Mouse (Mus musculus) embryonic fibroblast, embryonic 13.5 days (primary cell): ENCODE measurements around the gene Pth1r. TPM values are rescaled to one million over a fixed set of nuclear protein-coding genes. Genes with fewer than 3 reads are reported as not detected.

Experiments used
- H3K27ac ChIP-seq: 2 replicates; pipeline ENCODE4 v1.5.1; 2012; ENCODE audit warnings: low read length, control low read depth, inconsistent platforms; ENCODE audit not compliant: insufficient read depth
- H3K4me1 ChIP-seq: 2 replicates; pipeline ENCODE4 v1.6.1; 2011; ENCODE audit warnings: low read length; ENCODE audit not compliant: control insufficient read depth, insufficient read depth
- H3K4me3 ChIP-seq: 2 replicates; pipeline ENCODE4 v1.5.1; 2011; ENCODE audit warnings: mild to moderate bottlenecking, control low read depth, low read length; ENCODE audit not compliant: insufficient read depth
- CTCF ChIP-seq: IDR thresholded peaks from 2 replicates; pipeline ENCODE4 v1.5.1; 2011; ENCODE audit warnings: mild to moderate bottlenecking, control low read depth, low read length, moderate library complexity, borderline replicate concordance; ENCODE audit not compliant: insufficient read depth
- POLR2A ChIP-seq: IDR thresholded peaks from 2 replicates; pipeline ENCODE4 v1.6.1; 2011; ENCODE audit warnings: low read depth, mild to moderate bottlenecking, control low read depth, low read length, moderate library complexity
- polyA plus RNA-seq: library from polyadenylated mRNA; stranded (reverse); fragments of >200 nt; gene quantifications from 2 replicates; pipeline ENCODE4 v1.2.4, GENCODE M21; 2011; ENCODE audit warnings: low read depth; ENCODE audit not compliant: missing spikeins, insufficient read length

Pth1r gene
- polyA plus RNA-seq, 1 experiment = 13.3 TPM

DNA sequence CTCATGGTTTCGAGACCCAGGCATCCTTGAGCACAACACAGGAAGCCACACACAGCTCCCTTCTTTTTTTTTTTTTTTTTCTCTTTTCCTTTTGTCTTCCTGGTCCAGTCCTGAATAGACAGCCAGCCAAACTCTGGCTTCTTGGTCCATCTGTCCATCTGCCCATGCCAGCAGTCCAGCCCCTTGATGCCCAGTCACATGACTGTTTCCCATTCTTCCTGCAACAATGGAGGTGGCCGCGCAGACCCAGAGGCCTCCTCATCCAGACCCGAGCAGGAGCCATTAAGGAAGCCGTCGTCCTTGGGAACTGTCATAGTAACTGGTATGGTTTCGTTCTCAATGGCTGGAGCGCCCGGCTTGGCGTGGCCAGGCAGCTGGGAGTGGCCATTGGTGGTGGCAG lies 24.9 kb downstream of the Pth1r start:
- Histone ChIP-seq H3K27ac (no peak overlapping the region), H3K4me1 (peaks cover 12% of the 10 kb centered on the region), H3K4me3 (no peak overlapping the region)
- TF ChIP-seq CTCF = no peak

DNA sequence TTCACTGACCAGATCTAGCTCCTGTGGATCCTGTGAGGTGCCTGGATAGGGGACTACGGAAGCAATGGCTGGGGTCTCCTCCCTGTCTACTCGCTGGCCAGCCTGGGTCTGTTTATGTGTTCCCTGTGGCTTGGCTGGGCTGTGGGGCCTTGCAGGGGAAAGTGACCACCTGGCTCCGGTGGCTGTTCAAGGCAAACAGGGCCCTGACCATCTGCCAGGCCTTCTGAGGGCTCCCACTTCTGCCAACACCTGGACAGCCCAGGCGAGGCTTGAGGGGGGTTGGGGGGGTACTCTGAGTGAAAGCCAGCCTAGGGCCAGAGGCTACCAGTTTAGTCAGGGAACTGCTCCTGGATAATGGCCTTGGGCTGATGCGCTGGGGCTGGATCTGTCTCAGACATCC lies 27.0 kb downstream of the Pth1r start:
- Histone ChIP-seq H3K4me3 (no peak overlapping the region), H3K4me1 (peaks cover 4% of the 10 kb centered on the region; the same call in 1 of the 2 replicates), H3K27ac (no peak overlapping the region)
- TF ChIP-seq POLR2A (no peak), CTCF (no peak)

DNA sequence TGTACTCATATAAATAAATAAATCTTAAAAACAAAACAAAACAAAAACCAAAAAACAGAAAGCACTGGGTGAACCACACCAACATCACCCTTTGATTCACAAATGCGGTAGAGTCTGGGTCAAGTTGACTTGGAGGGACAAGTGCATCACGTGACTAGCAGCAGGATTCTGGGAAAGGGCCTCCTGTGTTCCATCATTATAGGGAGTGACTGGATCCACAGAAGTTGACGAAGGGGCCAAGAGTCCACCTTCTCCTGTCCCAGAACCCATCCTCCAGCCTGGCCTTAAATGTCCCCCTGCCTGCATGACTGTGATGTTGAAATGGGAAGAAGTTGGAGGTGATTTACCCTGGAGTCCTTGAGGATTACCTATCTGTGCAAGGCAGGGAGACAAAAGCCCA lies 28.1 kb downstream of the Pth1r start:
- H3K4me3 ChIP-seq = no peak overlapping the region
- no peak overlapping the region for H3K27ac ChIP-seq
- TF ChIP-seq CTCF = no peak
- TF ChIP-seq POLR2A = no peak
- peaks cover 4% of the 10 kb centered on the region; the same call in 1 of the 2 replicates for H3K4me1 ChIP-seq

DNA sequence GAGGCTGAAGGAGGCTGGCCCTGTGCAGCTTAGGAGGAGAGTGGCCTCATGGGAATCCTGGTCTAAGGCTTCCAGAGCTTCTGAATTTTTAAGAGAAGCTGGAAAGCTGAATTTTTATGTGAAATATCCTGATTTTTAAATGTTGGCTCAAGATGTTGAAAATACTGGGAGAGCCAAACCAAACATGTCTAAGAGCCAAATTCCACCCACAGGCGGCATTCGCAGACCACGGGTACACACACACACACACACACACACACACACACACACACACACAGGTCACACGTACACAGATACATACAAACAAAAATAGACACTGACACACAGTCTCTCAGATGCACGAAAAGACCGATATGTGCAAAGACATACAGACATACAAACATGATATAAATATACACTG lies 28.9 kb downstream of the Pth1r start:
- TF ChIP-seq CTCF (no peak), POLR2A (no peak)
- H3K4me1 ChIP-seq = peaks cover 4% of the 10 kb centered on the region; the same call in 1 of the 2 replicates
- H3K4me3 ChIP-seq = no peak overlapping the region
- H3K27ac ChIP-seq = no peak overlapping the region

DNA sequence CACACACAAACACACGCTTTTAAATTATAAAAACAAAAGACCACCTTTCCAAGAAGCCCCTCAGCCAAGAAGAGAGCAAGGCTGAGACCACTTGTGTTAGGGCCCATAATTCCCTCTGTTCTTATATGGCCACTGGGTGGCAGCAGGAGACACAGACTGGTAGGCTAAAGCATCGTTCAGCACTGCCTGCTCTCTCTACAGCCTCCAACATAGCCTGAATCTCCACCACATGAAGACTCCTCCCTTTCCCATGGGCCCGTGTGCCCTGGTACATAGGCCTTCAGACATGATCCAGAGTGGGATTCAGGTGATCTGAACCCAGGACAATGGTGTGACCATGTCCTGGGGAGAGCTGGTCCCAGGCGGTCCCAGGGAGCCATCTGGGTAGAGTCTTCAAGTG lies 30.2 kb downstream of the Pth1r start:
- Histone ChIP-seq H3K4me1 (peaks cover 4% of the 10 kb centered on the region; the same call in 1 of the 2 replicates), H3K4me3 (no peak overlapping the region), H3K27ac (no peak overlapping the region)
- no peak for TF ChIP-seq POLR2A
- peak; percentile 76; the same call in 1 of the 2 replicates for TF ChIP-seq CTCF

DNA sequence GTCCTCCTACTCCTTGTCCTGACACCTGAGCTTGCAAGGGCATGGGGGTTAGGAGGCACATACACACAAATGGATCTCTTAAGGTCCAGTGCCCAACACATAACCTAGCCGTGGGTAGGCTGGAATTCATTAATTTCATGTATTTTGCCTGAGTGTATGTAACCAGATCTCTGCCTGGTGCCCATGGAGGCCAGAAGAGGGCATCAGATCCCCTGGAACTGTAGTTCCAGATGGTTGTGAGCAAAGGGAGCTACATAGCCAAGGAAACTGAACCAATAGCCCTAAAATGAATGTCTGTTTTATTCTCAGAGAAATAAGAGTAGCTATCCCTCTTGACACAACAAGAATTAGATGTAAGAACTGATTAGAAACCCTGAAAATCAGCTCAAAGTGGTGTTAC lies 31.5 kb downstream of the Pth1r start:
- H3K4me1 ChIP-seq = peaks cover 4% of the 10 kb centered on the region; the same call in 1 of the 2 replicates
- no peak for TF ChIP-seq POLR2A
- no peak for TF ChIP-seq CTCF
- H3K27ac ChIP-seq = no peak overlapping the region
- no peak overlapping the region for H3K4me3 ChIP-seq

DNA sequence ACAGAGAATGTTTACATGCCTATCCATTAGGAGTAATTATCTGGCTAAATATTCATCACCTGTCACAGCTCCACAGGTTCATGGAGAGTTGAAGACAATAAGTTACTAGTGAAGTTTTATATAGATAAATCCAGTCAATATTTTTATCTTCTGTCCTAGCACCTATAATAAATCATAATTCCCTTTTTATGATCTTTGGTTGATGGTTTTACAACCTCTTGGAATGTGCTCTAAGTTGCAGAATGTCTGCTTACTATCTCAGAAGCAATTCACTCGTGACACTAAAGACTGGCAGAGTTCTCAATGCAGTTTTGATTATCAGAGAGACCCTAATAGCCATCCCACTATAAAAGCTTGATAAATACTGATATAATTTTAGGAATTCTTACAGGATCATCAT lies 33.6 kb downstream of the Pth1r start:
- Histone ChIP-seq H3K27ac (no peak overlapping the region), H3K4me1 (peaks cover 4% of the 10 kb centered on the region; the same call in 1 of the 2 replicates), H3K4me3 (no peak overlapping the region)
- TF ChIP-seq CTCF = no peak
- TF ChIP-seq POLR2A = no peak

DNA sequence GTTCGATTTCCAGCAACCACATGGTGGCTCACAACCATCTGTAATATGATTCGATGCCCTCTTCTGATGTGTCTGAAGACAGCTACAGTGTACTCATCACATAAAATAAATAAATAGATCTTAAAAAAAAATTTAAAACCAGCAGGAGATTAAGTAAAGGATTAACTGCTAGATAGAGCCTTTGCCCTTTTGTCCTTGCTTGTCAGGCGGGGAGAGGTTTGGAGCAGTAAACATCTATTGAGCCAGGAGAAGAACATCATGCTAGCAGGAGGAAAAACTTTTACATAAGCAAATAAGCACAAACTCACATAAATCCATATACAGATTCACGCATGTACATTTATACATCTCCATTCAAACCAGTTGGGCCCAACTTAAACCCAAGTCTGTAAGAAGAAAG lies 34.4 kb downstream of the Pth1r start:
- no peaks in the 10 kb centered on the region for H3K4me1 ChIP-seq
- no peak overlapping the region for H3K4me3 ChIP-seq
- no peak for TF ChIP-seq POLR2A
- no peak for TF ChIP-seq CTCF
- H3K27ac ChIP-seq = no peak overlapping the region

DNA sequence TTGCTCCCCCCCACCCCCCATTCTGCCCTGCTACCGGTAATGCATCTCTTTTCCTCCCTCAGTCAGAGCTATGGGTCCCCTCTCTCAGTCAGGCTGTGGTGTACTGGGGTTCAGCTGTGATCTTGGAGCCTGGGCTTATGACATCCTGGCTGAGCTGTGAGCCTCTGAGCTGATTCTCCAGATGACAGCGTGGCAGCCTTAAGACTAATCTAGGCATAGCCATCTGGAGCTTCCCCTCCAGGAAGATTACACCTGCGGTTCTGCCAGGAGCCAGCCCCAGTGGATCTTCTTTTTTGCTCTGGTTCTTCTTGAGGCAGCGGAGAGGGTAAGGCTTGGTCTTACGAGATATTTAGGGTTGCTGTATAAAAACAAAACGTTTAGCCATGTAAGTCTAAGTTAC lies 34.9 kb downstream of the Pth1r start:
- Histone ChIP-seq H3K4me1 (no peaks in the 10 kb centered on the region), H3K4me3 (no peak overlapping the region), H3K27ac (no peak overlapping the region)
- TF ChIP-seq POLR2A (no peak), CTCF (no peak)

DNA sequence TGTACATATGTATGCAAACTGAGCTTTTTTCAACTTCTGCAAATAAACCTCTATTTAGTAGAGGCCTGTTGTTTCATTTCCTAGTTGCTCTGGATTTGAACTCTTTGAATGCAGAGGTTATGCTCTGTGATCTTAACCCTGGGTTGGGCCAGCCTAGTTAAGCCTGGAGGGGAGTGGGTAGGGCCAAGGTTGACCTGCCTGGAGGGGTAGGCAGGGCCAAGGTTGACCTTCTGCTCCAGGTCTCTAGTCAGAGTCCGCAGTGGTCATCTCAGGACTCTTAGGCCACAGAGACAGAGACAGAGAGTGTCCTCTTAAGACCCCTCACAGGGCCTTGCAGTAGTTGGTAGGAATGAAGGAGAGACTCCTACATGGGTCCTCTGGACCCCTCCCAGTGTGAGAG lies 35.4 kb downstream of the Pth1r start:
- Histone ChIP-seq H3K4me1 (no peaks in the 10 kb centered on the region), H3K27ac (no peak overlapping the region), H3K4me3 (no peak overlapping the region)
- TF ChIP-seq CTCF (no peak), POLR2A (no peak)
